Mouse (Mus musculus) left cerebral cortex, adult 9 months (tissue): ENCODE measurements at regions not wholly inside any gene's neighbourhood (a gene's known extent, or its start where the extent isn't known, plus 50 kb on each side); places are given as distances from the start of the nearest gene placed in this dataset.

Experiments
- DNase-seq, 2 experiments: peaks; one replicate each; pipeline ENCODE4 v3.0.0; 2022; ENCODE audit warnings: low spot score in 2 of 2

GRCm38 (mm10) chr16:7647275-7647926 lies 777.5 kb downstream of the Tmem114 start:
- DNase-seq, result no peak

- no peak for DNase-seq
These were observed 780.6 kb downstream of the Tmem114 start for GRCm38 (mm10) chr16:7644363-7644762.

- DNase-seq, result peak in 1 of 2 experiments; percentile 5
These were observed 785.8 kb downstream of the Tmem114 start for GRCm38 (mm10) chr16:7638955-7639755.

GRCm38 (mm10) chr16:7637993-7638392 lies 786.9 kb downstream of the Tmem114 start:
- no peak for DNase-seq

- DNase-seq, result no peak
These were observed 787.7 kb downstream of the Tmem114 start for GRCm38 (mm10) chr16:7637121-7637700.

GRCm38 (mm10) chr16:7636326-7636725 lies 788.6 kb downstream of the Tmem114 start:
- no peak for DNase-seq

- DNase-seq, result no peak
These were observed 792.5 kb downstream of the Tmem114 start for GRCm38 (mm10) chr16:7632474-7632873.

GRCm38 (mm10) chr16:7628351-7628750 lies 796.6 kb downstream of the Tmem114 start:
- no peak for DNase-seq

GRCm38 (mm10) chr16:7606602-7607001 lies 818.3 kb downstream of the Tmem114 start:
- no peak for DNase-seq

- DNase-seq, result no peak
These were observed 822.5 kb downstream of the Tmem114 start for GRCm38 (mm10) chr16:7602428-7602827.

GRCm38 (mm10) chr16:7574879-7575278 lies 850.1 kb downstream of the Tmem114 start:
- DNase-seq, result no peak

GRCm38 (mm10) chr16:7560841-7561240 lies 864.1 kb downstream of the Tmem114 start:
- DNase-seq, result no peak

GRCm38 (mm10) chr16:7559177-7559576 lies 865.8 kb downstream of the Tmem114 start:
- DNase-seq, result no peak

- DNase-seq, result no peak
These were observed 866.3 kb downstream of the Tmem114 start for GRCm38 (mm10) chr16:7558637-7559036.

- no peak for DNase-seq
These were observed 869.0 kb downstream of the Tmem114 start for GRCm38 (mm10) chr16:7555911-7556310.

GRCm38 (mm10) chr16:7549568-7549967 lies 875.4 kb downstream of the Tmem114 start:
- DNase-seq, result no peak

- DNase-seq, result no peak
These were observed 880.9 kb downstream of the Tmem114 start for GRCm38 (mm10) chr16:7544067-7544466.

- no peak for DNase-seq
These were observed 895.1 kb downstream of the Tmem114 start for GRCm38 (mm10) chr16:7529811-7530210.

GRCm38 (mm10) chr16:7528963-7529362 lies 896.0 kb downstream of the Tmem114 start:
- no peak for DNase-seq

GRCm38 (mm10) chr16:7527923-7528776 lies 896.8 kb downstream of the Tmem114 start:
- no peak for DNase-seq

- no peak for DNase-seq
These were observed 906.2 kb downstream of the Tmem114 start for GRCm38 (mm10) chr16:7518711-7519110.
